Mouse (Mus musculus) small intestine, adult 10 weeks (tissue): ENCODE results near the gene Plppr2. TPM values are rescaled to one million over a fixed set of nuclear protein-coding genes. Genes with fewer than 3 reads are reported as not detected.

Experiments used
- polyA plus RNA-seq: library from polyadenylated mRNA; stranded (reverse); fragments of 350-450 nt; fragmentation: Illumina TruSeq; extraction: RNeasy Lipid Tissue Mini Kit (QIAGEN cat#74804); gene quantifications from one replicate; pipeline ENCODE4 v1.2.3, GENCODE M21; 2014; ENCODE audit warnings: low replicate concordance

The Plppr2 gene
- 0.15 TPM for polyA plus RNA-seq

GRCm38 (mm10) chr9:21936692-21937570 is at the start of gene Plppr2:
Gene Plppr2 (plus strand): TSS chr9:21937033.

DNA sequence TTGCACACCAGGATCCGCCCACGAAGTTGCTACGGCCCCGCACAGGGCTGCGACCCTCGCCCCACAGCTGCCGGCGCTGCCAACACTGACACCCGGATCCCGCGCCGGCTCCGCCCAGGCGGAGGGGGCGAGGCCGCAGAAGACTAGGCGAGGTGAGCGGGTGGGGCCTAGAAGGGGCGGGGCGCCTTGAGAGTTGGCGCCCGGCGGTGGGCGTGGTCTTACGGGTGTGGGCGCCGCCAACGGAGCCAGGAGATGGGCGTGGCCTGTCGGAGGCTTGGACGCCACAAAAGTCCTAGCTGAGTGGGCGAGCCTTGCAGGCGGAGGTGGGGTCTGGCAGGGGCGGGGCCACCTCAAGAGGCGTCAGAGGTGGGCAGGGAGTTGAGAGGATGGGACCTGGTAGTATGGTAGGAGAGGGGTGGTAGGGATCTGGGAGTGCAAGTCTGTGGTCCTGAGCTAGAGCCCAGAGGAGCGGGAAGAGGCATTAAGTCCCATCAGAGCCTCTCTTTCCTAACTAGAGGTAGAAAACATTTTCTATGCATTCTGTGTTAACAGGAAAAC is 18.7 kb upstream of the Plppr2 start, which contains the start of gene Rab3d:
Gene Rab3d (minus strand): TSS at position 158 of the 558 bp plus-strand sequence.

GRCm38 (mm10) chr9:21927208-21927753 is 9.6 kb upstream of the Plppr2 start, which contains the start of the genes Ccdc159 and Tmem205:
Gene Ccdc159 (plus strand): TSS chr9:21927471.
Gene Tmem205 (minus strand): TSS chr9:21927556.

GRCm38 (mm10) chr9:21955570-21956281 is 18.9 kb downstream of the Plppr2 start, which contains the start of gene Swsap1:
Gene Swsap1 (plus strand): TSS chr9:21955755.

GRCm38 (mm10) chr9:21963417-21963816 is 26.6 kb downstream of the Plppr2 start, which contains the start of gene Epor:
Gene Epor (minus strand): TSS chr9:21963506.

GRCm38 (mm10) chr9:21989230-21990110 is 52.6 kb downstream of the Plppr2 start, which contains the start of gene Rgl3:
Gene Rgl3 (minus strand): TSS chr9:21989446.

Other genes starting within 250 kb of the Plppr2 start
- gene Ldlr, start 213.6 kb upstream of the Plppr2 start, polyA plus RNA-seq = 8.7 TPM
- gene Spc24, start 176.7 kb upstream of the Plppr2 start, polyA plus RNA-seq = 7.9 TPM
- gene Kank2, start 138.3 kb upstream of the Plppr2 start, polyA plus RNA-seq = 2.1 TPM
- gene Angptl8, start 101.5 kb upstream of the Plppr2 start, polyA plus RNA-seq = not detected
- 2.5 TPM for gene Dock6, start 84.4 kb upstream of the Plppr2 start, polyA plus RNA-seq
- gene Rab3d, start 18.8 kb upstream of the Plppr2 start, polyA plus RNA-seq = 2.6 TPM
- not detected for gene Ccdc159, start 9.6 kb upstream of the Plppr2 start, polyA plus RNA-seq
- gene Tmem205, start 9.5 kb upstream of the Plppr2 start, polyA plus RNA-seq = 0.67 TPM
- 2.8 TPM for gene Swsap1, start 18.7 kb downstream of the Plppr2 start, polyA plus RNA-seq
- not detected for gene Epor, start 26.5 kb downstream of the Plppr2 start, polyA plus RNA-seq
- not detected for gene Rgl3, start 52.4 kb downstream of the Plppr2 start, polyA plus RNA-seq
- gene Ccdc151, start 65.6 kb downstream of the Plppr2 start, polyA plus RNA-seq = not detected
- gene Prkcsh, start 65.8 kb downstream of the Plppr2 start, polyA plus RNA-seq = 4.0 TPM
- gene Elavl3, start 115.0 kb downstream of the Plppr2 start, polyA plus RNA-seq = 0.37 TPM
- not detected for gene Gm49318, start 134.2 kb downstream of the Plppr2 start, polyA plus RNA-seq
- gene Zfp653, start 134.3 kb downstream of the Plppr2 start, polyA plus RNA-seq = not detected
- gene Ecsit, start 148.4 kb downstream of the Plppr2 start, polyA plus RNA-seq = 2.3 TPM
- gene Cnn1, start 162.2 kb downstream of the Plppr2 start, polyA plus RNA-seq = 48.9 TPM
- gene Elof1, start 180.1 kb downstream of the Plppr2 start, polyA plus RNA-seq = 0.97 TPM
- gene Acp5, start 198.7 kb downstream of the Plppr2 start, polyA plus RNA-seq = 5.3 TPM
- gene Pigyl, start 219.8 kb downstream of the Plppr2 start, polyA plus RNA-seq = not detected